Mouse (Mus musculus) ovary, postnatal 14 days (tissue): Measurements from ENCODE around the gene C1qb.

Source experiments
- DNase-seq: peaks from one replicate; pipeline ENCODE4 v3.0.0; 2022; ENCODE audit warnings: low spot score

The C1qb gene

DNA sequence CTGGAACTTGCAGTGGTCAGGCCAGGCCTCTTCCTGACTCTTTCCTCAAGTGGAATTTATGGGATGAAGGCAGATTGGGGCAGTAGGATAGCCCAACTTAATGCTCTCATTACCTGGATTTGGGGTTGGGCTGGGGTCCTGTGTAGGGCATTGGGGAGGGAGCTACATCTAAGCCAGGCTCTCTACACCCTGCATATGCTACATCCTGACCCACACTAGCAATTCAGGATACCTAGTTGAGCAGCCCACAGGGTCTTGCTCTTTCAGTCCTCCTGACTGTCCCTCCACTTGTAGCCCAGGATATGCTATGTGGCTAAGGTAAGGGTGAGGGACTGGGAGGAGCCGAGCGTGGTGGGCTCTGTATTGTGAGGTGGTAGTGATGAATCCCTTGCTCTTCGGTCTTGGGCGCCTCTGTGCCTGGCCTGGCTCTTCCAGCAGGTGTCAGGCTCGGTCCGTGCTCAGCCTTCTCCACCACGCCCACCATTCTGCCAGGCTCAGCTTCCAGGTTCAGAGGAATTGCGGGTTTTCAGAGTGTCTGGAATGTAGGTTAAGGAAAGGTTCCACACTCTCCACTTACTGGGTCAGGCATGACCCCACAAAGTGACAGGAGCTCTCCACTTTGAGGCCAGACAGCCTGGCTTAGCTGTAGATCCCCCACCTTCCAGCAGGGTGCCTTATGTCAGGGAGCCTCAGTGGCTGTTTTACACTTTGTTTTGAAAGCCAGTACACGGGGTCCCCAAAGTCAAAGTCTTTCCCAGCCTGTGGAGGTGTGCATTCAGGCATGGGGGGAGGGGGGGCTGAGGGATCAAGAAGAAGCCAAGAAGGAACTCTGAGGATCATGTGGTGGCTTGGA, 7.9 kb upstream of the C1qb start:
- DNase-seq, result peak; percentile 16

DNA sequence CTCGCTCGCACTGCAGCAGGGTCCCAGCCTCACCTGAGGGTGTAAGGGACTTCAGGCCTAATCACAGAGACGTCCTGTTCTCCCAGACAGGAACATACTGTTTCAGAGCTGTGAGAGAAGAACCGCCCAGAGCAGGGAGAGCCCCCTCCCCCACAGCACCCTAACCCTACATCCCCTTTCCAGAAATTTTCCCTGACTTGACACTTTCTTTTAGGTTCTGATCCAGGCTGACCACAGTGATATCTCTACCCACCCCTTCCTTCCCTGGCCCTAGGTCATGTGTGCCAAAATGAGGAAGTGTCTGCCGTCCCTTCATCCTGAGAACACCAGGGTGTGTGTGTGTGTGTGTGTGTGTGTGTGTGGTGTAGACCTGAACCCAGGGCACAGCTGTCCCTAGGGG, 6.8 kb upstream of the C1qb start, which contains the start of gene C1qc:
TSS of gene C1qc (minus strand) at position 255 of the 400 bp plus-strand sequence.
- DNase-seq, result no peak

- no peak for DNase-seq
These were observed 6.4 kb upstream of the C1qb start for GRCm38 (mm10) chr4:136892371-136892770.

DNA sequence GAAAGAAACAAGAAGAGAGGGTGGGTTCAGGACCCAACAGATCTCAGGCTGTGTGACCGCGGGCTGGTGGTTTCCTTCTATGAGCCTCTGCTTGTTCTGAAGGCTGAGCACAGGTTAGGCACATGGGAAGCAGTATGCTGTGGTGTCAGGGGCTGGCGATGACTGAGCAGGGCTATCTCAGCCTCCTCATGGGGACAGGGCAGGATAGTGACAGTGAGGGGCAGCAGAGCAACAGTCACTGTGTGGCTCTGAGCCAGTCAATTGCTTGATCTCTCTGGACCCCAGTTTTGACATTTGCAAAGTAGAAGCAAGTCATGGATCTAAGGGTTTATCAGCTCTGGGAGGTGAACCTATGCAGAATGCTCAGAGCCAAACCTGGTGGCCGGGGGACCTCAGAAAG, 5.1 kb upstream of the C1qb start:
- no peak for DNase-seq

GRCm38 (mm10) chr4:136889981-136890380, 4.0 kb upstream of the C1qb start:
- no peak for DNase-seq

- DNase-seq, result no peak
These were observed 1.7 kb upstream of the C1qb start for GRCm38 (mm10) chr4:136887714-136888113.

DNA sequence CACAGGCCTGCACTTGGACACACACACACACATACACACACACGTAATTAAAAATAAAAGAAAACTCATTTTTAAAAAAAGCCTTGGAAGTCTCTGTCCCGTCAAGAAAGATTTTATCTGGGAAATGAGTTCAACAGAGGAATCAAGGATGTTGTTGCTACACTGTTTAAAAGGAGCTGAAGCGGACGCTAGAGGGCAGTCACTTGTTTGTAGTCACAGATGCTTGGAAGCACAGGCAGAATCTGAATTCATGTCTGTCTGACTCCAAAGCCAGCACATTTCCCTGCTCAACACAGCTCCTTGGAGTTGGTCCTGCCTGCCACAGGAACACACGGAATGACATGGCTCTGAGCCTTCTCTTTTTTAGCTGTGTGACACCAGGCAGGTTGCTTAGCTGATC, 7.4 kb downstream of the C1qb start:
- DNase-seq, result no peak

DNA sequence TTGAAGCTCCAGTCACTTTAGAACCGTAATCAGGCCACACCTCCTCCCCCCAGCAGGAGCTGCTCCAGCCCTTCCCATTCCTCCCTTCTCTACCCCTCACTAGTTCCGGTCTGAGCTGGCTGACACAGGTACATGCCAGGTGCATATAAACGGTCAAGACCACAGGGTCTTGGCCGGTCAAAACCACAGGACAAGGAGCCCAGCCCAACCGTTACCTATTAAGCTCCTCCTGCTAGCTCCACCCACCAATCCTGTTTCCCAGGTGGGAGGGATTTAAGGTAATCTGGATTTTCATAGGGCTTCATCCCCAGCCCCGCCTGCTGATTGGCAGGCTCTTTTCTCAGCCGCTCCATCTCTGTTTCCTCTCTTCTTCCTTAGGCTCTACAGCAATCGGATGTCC, 7.8 kb downstream of the C1qb start:
- no peak for DNase-seq

DNA sequence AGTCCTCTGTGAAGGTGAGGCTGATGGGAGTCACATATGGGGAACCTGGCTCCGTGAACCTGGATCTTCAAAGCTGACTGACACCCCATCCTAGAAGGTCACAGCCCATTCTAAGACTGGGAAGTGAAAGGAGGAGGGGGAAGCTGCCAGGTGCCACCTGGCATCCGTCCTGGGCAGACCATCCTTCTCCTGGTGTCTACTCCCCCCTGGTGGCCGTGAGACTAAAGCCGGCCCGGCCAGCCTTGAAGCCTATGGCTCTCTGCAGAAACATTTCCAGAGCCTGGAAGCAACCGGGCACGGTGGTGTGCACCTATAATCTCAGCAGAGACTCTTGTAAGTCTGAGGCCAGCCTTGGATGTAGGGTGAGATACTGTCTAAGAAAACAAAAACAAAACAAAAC, 9.0 kb downstream of the C1qb start:
- DNase-seq, result peak; percentile 62

GRCm38 (mm10) chr4:136875012-136875411, 11.0 kb downstream of the C1qb start:
- DNase-seq, result no peak

DNA sequence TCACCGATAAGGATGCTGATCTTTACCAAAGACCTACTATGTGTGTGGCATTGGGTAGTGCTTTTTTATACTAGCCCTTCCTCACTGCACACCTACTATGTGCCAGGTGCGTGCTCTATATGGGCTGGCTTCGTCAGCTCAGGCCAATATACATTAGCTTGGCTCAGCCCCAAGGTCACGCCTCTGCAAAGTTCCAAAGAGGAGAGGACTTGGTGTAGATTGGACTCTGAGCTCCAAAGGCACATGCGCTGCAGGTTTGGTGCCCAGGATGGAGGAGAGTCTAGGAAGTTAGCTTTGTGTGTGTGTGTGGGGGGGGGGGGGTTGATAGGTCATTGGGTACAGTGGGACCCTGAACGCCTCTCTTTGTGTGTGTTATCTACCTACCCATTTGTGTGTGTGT, 17.6 kb downstream of the C1qb start:
- DNase-seq, result no peak

- no peak for DNase-seq
These were observed 18.2 kb downstream of the C1qb start for GRCm38 (mm10) chr4:136867690-136868345.

- no peak for DNase-seq
These were observed 20.5 kb downstream of the C1qb start for GRCm38 (mm10) chr4:136865531-136865930.

GRCm38 (mm10) chr4:136864751-136865470, 21.1 kb downstream of the C1qb start:
- no peak for DNase-seq

- DNase-seq, result no peak
These were observed 22.5 kb downstream of the C1qb start for GRCm38 (mm10) chr4:136863517-136863916.

DNA sequence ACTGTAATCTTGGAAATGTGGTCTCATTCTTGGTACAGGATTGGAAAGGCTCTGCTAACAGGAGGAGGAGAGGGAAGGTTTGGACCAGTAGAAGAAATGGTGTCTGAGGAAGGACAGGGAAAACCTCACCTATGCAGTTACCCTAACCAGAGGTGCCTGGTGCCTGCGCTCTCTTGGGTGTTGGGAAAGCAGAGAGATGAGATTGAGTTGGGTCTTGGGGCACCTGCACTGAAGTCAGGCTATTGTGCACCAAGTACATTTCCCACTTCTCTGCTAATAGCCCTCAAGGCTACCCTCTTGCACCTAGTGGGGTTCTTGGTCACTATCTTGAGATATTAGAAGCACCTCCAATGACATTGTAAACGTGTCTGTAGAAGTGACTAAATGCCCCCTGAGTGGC, 23.6 kb downstream of the C1qb start:
- DNase-seq, result no peak

DNA sequence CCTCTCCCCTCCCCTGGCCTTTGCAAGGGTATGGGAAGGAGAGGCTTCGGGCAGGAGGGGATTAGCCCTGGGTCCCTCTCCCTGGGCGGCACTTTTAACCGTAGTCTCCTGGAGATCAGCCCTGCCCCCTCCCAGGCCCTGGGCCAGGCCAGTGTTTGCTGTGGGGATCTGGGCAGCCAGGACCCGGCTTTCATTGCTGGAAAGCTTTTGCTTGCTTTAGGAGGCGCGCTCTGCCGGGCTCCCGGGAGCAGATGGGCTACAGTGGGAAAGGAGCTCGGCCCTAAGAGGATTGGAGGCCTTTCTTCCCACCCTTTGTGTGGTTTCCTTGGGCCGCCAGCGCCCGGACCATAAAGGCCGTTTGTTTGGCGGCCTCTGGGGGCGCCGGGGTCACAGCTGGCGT, 24.2 kb downstream of the C1qb start:
- DNase-seq, result no peak

DNA sequence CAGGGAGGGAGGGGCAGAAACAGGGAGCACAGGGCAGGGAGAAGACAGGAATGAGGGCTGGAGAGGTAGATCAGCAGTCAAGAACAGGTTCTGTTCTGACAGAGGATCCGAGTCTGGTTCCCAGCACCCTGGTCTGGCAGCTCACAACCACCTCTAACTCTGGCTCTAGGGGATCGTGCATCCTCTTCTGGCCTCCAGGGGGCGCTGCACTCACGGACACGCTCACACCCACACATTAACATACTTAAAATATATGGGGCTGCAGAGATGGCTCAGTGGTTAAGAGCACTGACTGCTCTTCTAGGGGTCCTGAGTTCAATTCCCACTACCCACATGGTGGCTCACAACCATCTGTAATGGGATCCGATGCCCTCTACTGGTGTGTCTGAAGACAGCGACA, 26.0 kb downstream of the C1qb start:
- no peak for DNase-seq

DNA sequence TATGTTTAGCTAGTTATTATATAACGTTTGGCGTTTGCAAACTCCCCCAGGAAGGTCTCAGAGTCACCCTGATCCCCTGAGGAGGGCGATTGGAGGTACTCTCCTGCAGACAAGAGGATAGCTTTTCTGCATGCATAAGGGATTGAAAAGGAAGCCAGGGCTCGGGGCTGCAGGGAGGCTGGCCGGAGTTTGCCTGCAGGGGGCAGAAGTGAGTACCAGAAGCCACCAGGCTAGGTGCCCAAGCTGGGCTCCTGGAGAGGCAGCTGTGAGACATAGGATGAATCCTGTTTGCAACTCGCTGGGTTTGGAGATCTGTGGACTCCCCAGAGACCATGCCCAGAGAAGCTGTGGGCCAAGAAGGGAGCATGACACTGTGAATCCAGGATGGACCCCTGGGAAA, 30.9 kb downstream of the C1qb start:
- no peak for DNase-seq

DNA sequence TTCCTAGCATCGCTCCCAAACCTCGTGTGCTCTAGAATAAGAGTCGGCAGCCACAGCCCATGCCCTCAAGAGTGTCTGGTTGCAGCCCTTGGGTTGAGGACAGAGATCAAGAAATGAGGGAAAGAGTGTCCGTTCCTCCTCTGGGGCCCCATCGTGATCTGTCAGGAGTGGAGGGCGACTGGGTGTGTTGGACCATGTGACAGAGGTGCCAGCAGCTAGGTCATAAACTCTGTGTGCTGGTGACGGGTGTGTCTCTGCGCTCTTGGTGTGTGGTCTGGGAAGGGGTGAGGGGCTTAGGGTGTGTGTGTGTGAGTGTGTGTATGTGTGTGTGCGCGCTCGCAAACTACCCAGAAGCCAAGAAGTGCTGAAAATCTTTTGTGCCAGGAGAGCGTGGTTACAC, 33.0 kb downstream of the C1qb start:
- no peak for DNase-seq

- no peak for DNase-seq
These were observed 33.9 kb downstream of the C1qb start for GRCm38 (mm10) chr4:136852119-136852518.

DNA sequence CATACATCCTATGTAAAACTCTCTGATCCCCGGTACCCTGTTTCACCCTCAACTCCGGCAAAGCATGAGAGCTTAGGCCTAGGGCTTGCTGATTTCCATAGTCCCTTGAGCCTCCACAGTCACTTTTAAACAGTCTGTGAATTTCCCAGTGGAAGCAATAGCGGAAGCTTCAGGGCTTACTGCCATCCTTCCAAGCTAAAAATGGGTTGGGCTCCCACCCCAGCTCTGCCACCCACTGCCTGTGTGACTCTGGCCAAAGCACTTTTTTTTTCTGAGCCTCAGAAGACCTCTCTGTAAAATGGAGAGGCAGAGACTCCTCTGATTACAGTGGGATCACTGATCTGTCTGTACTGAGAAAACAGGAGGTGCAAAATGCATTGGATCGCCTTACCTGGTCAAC, 37.4 kb downstream of the C1qb start:
- no peak for DNase-seq

- no peak for DNase-seq
These were observed 38.8 kb downstream of the C1qb start for GRCm38 (mm10) chr4:136847166-136847565.
